14 mouse cellular contexts compared by ENCODE assay signal in genomic region chr11:75249588-75249987, GRCm38 (mm10). TPM values are rescaled to one million over a fixed set of nuclear protein-coding genes. Genes with fewer than 3 reads are reported as not detected.
DNase-seq lines count a peak whose midpoint lies in the region; ATAC-seq lines count a peak whose summit lies in the region.
"Had no signal": no experiment of that assay in that cellular context is flagged by ENCODE, and none has a peak within 500 bp of the region (broad histone marks: within the 10 kb centered on the region; RNA-seq: fewer than 3 reads in every experiment).

No protein-coding gene starts in this region.

- DNase-seq in heart, embryonic 10.5 days (ENCODE audit: low spot score): no peak
- no peak for DNase-seq in heart, postnatal 4 days
- no peak for DNase-seq in hindbrain, embryonic 11.5 days (ENCODE audit: low spot score)
- peak; percentile 45 for DNase-seq in lung, postnatal 36 days
- DNase-seq in lung, postnatal 14 days: no peak
- DNase-seq in left cerebral cortex, postnatal 4 days: no peak
- DNase-seq: adrenal gland, postnatal 25 days; cerebellum, adult 9-11 months; kidney, postnatal 10 days; thymus, postnatal 4 days had no signal

- H3K9me3 ChIP-seq in heart, embryonic 10.5 days: no peaks in the 10 kb centered on the region
- H3K9me3 ChIP-seq in hindbrain, embryonic 12.5 days (replicated peaks): no peaks in the 10 kb centered on the region
- H3K9me3 ChIP-seq in hindbrain, embryonic 11.5 days (ENCODE audit: control insufficient read depth, low read length): no peaks in the 10 kb centered on the region
- no peaks in the 10 kb centered on the region for H3K9me3 ChIP-seq in midbrain, embryonic 15.5 days
- H3K9me3 ChIP-seq: forebrain, embryonic 15.5 days had no signal

- H3K27me3 ChIP-seq in heart, embryonic 10.5 days (ENCODE audit: insufficient read depth, poor library complexity, severe bottlenecking): no peaks in the 10 kb centered on the region
- H3K27me3 ChIP-seq in hindbrain, embryonic 12.5 days: no peaks in the 10 kb centered on the region
- no peaks in the 10 kb centered on the region for H3K27me3 ChIP-seq in hindbrain, embryonic 11.5 days (ENCODE audit: control insufficient read depth, insufficient read depth, low read length)
- H3K27me3 ChIP-seq in midbrain, embryonic 15.5 days (replicated peaks): no peaks in the 10 kb centered on the region
- H3K27me3 ChIP-seq: forebrain, embryonic 15.5 days had no signal

- no peak for ATAC-seq in hindbrain, embryonic 12.5 days (ENCODE audit: low FRiP score)
- ATAC-seq in hindbrain, embryonic 11.5 days (ENCODE audit: low FRiP score): no peak
- ATAC-seq in midbrain, embryonic 15.5 days (replicated peaks): no peak
- ATAC-seq: forebrain, embryonic 15.5 days; intestine, postnatal 0 days had no signal

- H3K4me2 ChIP-seq in hindbrain, embryonic 12.5 days (replicated peaks): no peak overlapping the region
- H3K4me2 ChIP-seq in hindbrain, embryonic 11.5 days (replicated peaks; ENCODE audit: low read depth, low read length): no peak overlapping the region
- H3K4me2 ChIP-seq in midbrain, embryonic 15.5 days: no peak overlapping the region
- H3K4me2 ChIP-seq: forebrain, embryonic 15.5 days had no signal

- H3K4me1 ChIP-seq in heart, embryonic 10.5 days: peaks cover 78% of the 10 kb centered on the region
- H3K4me1 ChIP-seq in hindbrain, embryonic 12.5 days: peaks cover 30% of the 10 kb centered on the region
- 0 out of 2 replicates have a peak, but pooled peaks cover 2% of the 10 kb centered on the region for H3K4me1 ChIP-seq in hindbrain, embryonic 11.5 days (replicated peaks; ENCODE audit: control insufficient read depth, insufficient read depth, low read length)
- peaks cover 27% of the 10 kb centered on the region for H3K4me1 ChIP-seq in midbrain, embryonic 15.5 days

- H3K36me3 ChIP-seq in heart, embryonic 10.5 days: no peaks in the 10 kb centered on the region; the same call in 1 of the 2 replicates
- H3K36me3 ChIP-seq in hindbrain, embryonic 12.5 days: no peaks in the 10 kb centered on the region
- H3K36me3 ChIP-seq in hindbrain, embryonic 11.5 days (ENCODE audit: control insufficient read depth, insufficient read depth, low read length): no peaks in the 10 kb centered on the region
- no peaks in the 10 kb centered on the region for H3K36me3 ChIP-seq in midbrain, embryonic 15.5 days (replicated peaks)
- H3K36me3 ChIP-seq: forebrain, embryonic 15.5 days had no signal

- intact Hi-C loops in left cerebral cortex, postnatal 4 days (cut with DNase I): no loop called here

- no peak overlapping the region for H3K9ac ChIP-seq in hindbrain, embryonic 12.5 days
- no peak overlapping the region for H3K9ac ChIP-seq in hindbrain, embryonic 11.5 days (ENCODE audit: low read depth, low read length)
- no peak overlapping the region for H3K9ac ChIP-seq in midbrain, embryonic 15.5 days
- H3K9ac ChIP-seq: forebrain, embryonic 15.5 days had no signal

- 65% methylated on average over 9 of the region's 9 CpGs for WGBS in heart, embryonic 10.5 days
- WGBS in hindbrain, embryonic 12.5 days: 90% methylated on average over 9 of the region's 9 CpGs
- 90% methylated on average over 9 of the region's 9 CpGs for WGBS in hindbrain, embryonic 11.5 days
- 73% methylated on average over 9 of the region's 9 CpGs for WGBS in midbrain, embryonic 15.5 days

- H3K27ac ChIP-seq in heart, embryonic 10.5 days: peak overlapping the region; percentile 81
- H3K27ac ChIP-seq in hindbrain, embryonic 12.5 days: 0 out of 2 replicates have a peak overlapping the region, but pooled peaks have one; percentile 17
- H3K27ac ChIP-seq in hindbrain, embryonic 11.5 days (ENCODE audit: low read depth, low read length): no peak overlapping the region
- H3K27ac ChIP-seq in midbrain, embryonic 15.5 days: 0 out of 2 replicates have a peak overlapping the region, but pooled peaks have one; percentile 32
- H3K27ac ChIP-seq: forebrain, embryonic 15.5 days had no signal

- no peak overlapping the region for H3K4me3 ChIP-seq in heart, embryonic 10.5 days
- H3K4me3 ChIP-seq in hindbrain, embryonic 12.5 days: no peak overlapping the region
- H3K4me3 ChIP-seq in hindbrain, embryonic 11.5 days (ENCODE audit: low read depth, low read length): no peak overlapping the region
- no peak overlapping the region for H3K4me3 ChIP-seq in midbrain, embryonic 15.5 days
- H3K4me3 ChIP-seq: forebrain, embryonic 15.5 days had no signal

RNA-seq across cellular contexts. Expression of gene Rtn4rl1, which starts 56.0 kb away (rescaled TPM):
- 9.7 and 16.6 TPM in 2 replicates for polyA plus RNA-seq in heart, embryonic 10.5 days (2016; fragmentation: Nextera tagmentation; extraction: Ambion mirVana)
- total RNA-seq in heart, postnatal 4 days (2021): 10 to 100 TPM; 20.3 to 23.2 TPM
- 5.1 and 5.8 TPM in 2 replicates for polyA plus RNA-seq in hindbrain, embryonic 12.5 days (2016; fragmentation: Nextera tagmentation; extraction: Ambion mirVana)
- polyA plus RNA-seq in hindbrain, embryonic 11.5 days (2014; fragmentation: Nextera tagmentation; extraction: Ambion mirVana): 2.4 and 2.8 TPM in 2 replicates
- 15.7 and 18.3 TPM in 2 replicates for polyA plus RNA-seq in midbrain, embryonic 15.5 days (2015; fragmentation: Nextera tagmentation; extraction: Ambion mirVana)
- total RNA-seq in left cerebral cortex, postnatal 4 days (2021): 10 to 100 TPM; 31.6 to 35.4 TPM

RNA-seq across cellular contexts. Expression of gene Dph1, which starts 58.5 kb away (rescaled TPM):
- 26.8 and 28.0 TPM in 2 replicates for polyA plus RNA-seq in heart, embryonic 10.5 days (2016; fragmentation: Nextera tagmentation; extraction: Ambion mirVana)
- 10 to 100 TPM; 15.0 to 17.4 TPM for total RNA-seq in heart, postnatal 4 days (2021)
- 14.8 and 18.6 TPM in 2 replicates for polyA plus RNA-seq in hindbrain, embryonic 12.5 days (2016; fragmentation: Nextera tagmentation; extraction: Ambion mirVana)
- polyA plus RNA-seq in hindbrain, embryonic 11.5 days (2014; fragmentation: Nextera tagmentation; extraction: Ambion mirVana): 14.1 and 18.8 TPM in 2 replicates
- 13.1 and 14.0 TPM in 2 replicates for polyA plus RNA-seq in midbrain, embryonic 15.5 days (2015; fragmentation: Nextera tagmentation; extraction: Ambion mirVana)
- total RNA-seq in left cerebral cortex, postnatal 4 days (2021): 10 to 100 TPM; 15.2 to 15.3 TPM
